Mouse (Mus musculus) cerebellum, adult 2 months (tissue): ENCODE results near the gene Cdk7.

ENCODE experiments used
- CTCF ChIP-seq: fragments of 200-500 bp; IDR thresholded peaks from 2 replicates; pipeline ENCODE4 v1.5.1; 2011; ENCODE audit warnings: low read depth, mild to moderate bottlenecking, control low read depth, low read length, moderate library complexity, borderline replicate concordance; ENCODE audit not compliant: insufficient read depth
- POLR2A ChIP-seq: fragments of 200-500 bp; IDR thresholded peaks from 2 replicates; pipeline ENCODE4 v1.6.1; 2011; ENCODE audit warnings: low read length, control low read depth, borderline replicate concordance; ENCODE audit not compliant: insufficient read depth

DNA sequence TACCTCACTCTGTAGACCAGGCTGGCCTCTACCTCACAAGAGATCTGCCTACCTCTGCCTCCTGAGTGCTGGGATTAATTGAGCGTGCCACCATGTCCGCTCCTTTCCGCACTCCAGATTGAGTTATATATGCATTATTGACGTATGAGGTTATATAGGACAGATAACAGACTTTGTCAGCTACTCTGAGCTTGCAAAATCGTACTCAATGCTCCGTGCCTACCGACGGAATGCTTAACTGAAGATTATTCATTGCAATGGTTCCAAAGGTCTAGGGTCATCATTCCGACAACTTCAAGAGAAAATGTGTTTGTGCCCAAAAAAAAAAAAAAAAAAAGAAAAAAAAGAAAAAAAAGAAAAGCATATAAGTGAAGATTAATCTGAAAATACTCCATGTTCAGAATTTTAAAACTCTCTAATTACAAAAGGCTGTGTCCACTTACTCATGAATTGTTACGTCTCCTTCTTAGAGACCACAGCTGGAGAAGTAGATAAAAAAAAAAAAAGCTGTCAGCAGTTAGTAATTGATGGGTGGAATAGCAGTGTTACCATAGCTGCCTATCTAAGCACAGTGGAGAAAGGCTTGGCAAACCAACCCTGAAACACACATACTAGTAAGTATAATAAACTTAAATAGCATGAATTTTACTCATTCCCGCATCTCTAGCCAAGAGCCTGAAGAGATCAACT, 12.8 kb upstream of the Cdk7 start:
- TF ChIP-seq POLR2A (no peak), CTCF (no peak)
